Mouse (Mus musculus) forebrain, embryonic 14.5 days (tissue): ENCODE data around the gene Ccdc91. TPM values are rescaled to one million over a fixed set of nuclear protein-coding genes. Genes with fewer than 3 reads are reported as not detected.

Source experiments
- ATAC-seq: fragments of 200-750 bp; cut with Nextera tagmentation; 2 replicates; pipeline ENCODE4 v1.8.0; 2017; ENCODE audit warnings: mild to moderate bottlenecking, moderate library complexity
- DNase-seq: peaks from one replicate; pipeline ENCODE4 v3.0.0-alpha.2; 2015; ENCODE audit warnings: low spot score
- H3K27ac ChIP-seq: fragments of 300-500 bp; sonication (generic); 2 replicates; pipeline ENCODE4 v1.5.1; 2014; ENCODE audit warnings: low read depth, mild to moderate bottlenecking, control low read depth, low read length, moderate library complexity
- H3K27me3 ChIP-seq: fragments of 300-500 bp; sonication (generic); replicated peaks from 2 replicates; pipeline ENCODE4 v1.6.1; 2014; ENCODE audit warnings: low read length, control low read depth, mixed read lengths; ENCODE audit not compliant: control insufficient read depth, insufficient read depth
- H3K36me3 ChIP-seq: fragments of 300-500 bp; sonication (generic); 2 replicates; pipeline ENCODE4 v1.6.1; 2014; ENCODE audit warnings: low read length, control low read depth; ENCODE audit not compliant: control insufficient read depth, insufficient read depth
- H3K4me1 ChIP-seq: fragments of 300-500 bp; sonication (generic); 2 replicates; pipeline ENCODE4 v1.6.1; 2014; ENCODE audit warnings: antibody characterized with exemption, low read length, control low read depth; ENCODE audit not compliant: control insufficient read depth, insufficient read depth
- H3K4me2 ChIP-seq: fragments of 300-500 bp; sonication (generic); 2 replicates; pipeline ENCODE4 v1.6.1; 2014; ENCODE audit warnings: mild to moderate bottlenecking, control low read depth, low read length
- H3K4me3 ChIP-seq: fragments of 300-500 bp; sonication (generic); 2 replicates; pipeline ENCODE4 v1.5.1; 2014; ENCODE audit warnings: low read depth, low read length, control low read depth
- H3K9ac ChIP-seq: fragments of 300-500 bp; sonication (generic); 2 replicates; pipeline ENCODE4 v1.6.1; 2014; ENCODE audit warnings: mild to moderate bottlenecking, low read length, control low read depth, moderate library complexity
- H3K9me3 ChIP-seq: fragments of 300-500 bp; sonication (generic); replicated peaks from 2 replicates; pipeline ENCODE4 v1.6.1; 2016; ENCODE audit warnings: low read length, control low read depth, mixed read lengths; ENCODE audit not compliant: control insufficient read depth
- WGBS: fragments of 180-500 bp; shearing (Covaris S2); extraction: QIAGEN DNeasy Blood & Tissue Kit; methylation state at CpG from one replicate; pipeline ENCODE4 v1.1.7; 2014; 5-methylcytosine and 5-hydroxymethylcytosine counted together
- polyA plus RNA-seq: library from polyadenylated mRNA; unstranded; fragments of >200 nt; fragmentation: Nextera tagmentation; extraction: Ambion mirVana; gene quantifications from 2 replicates; pipeline ENCODE4 v1.2.1, GENCODE M21; 2014

Gene Ccdc91
- polyA plus RNA-seq, 1 experiment from 2014 or later = 33.7 TPM

- Histone ChIP-seq H3K9ac (no peak overlapping the region), H3K9me3 (no peaks in the 10 kb centered on the region), H3K36me3 (no peaks in the 10 kb centered on the region), H3K27ac (no peak overlapping the region), H3K27me3 (no peaks in the 10 kb centered on the region), H3K4me3 (no peak overlapping the region), H3K4me1 (no peaks in the 10 kb centered on the region), H3K4me2 (no peak overlapping the region)
- ATAC-seq = no peak
- no peak for DNase-seq
- WGBS = 90% methylated on average over 3 of the region's 3 CpGs
Observed at GRCm38 (mm10) chr6:147501439-147501838, 25.8 kb downstream of the Ccdc91 start.

- ATAC-seq = no peak
- H3K4me3 ChIP-seq = no peak overlapping the region
- no peak overlapping the region for H3K9ac ChIP-seq
- H3K9me3 ChIP-seq = no peaks in the 10 kb centered on the region
- H3K27me3 ChIP-seq = no peaks in the 10 kb centered on the region
- no peaks in the 10 kb centered on the region for H3K36me3 ChIP-seq
- no peaks in the 10 kb centered on the region for H3K4me1 ChIP-seq
- H3K27ac ChIP-seq = no peak overlapping the region
- peak; percentile 2 for DNase-seq
- WGBS = 77% methylated on average over 9 of the region's 9 CpGs
- H3K4me2 ChIP-seq = no peak overlapping the region
Observed at GRCm38 (mm10) chr6:147506074-147506473, 30.4 kb downstream of the Ccdc91 start.

GRCm38 (mm10) chr6:147506496-147506895 lies 30.9 kb downstream of the Ccdc91 start:
- WGBS = 86% methylated on average over 10 of the region's 10 CpGs
- Histone ChIP-seq H3K4me2 (no peak overlapping the region), H3K4me3 (no peak overlapping the region), H3K27me3 (no peaks in the 10 kb centered on the region), H3K27ac (no peak overlapping the region), H3K4me1 (no peaks in the 10 kb centered on the region), H3K9me3 (no peaks in the 10 kb centered on the region), H3K36me3 (no peaks in the 10 kb centered on the region), H3K9ac (no peak overlapping the region)
- ATAC-seq = no peak
- no peak for DNase-seq

GRCm38 (mm10) chr6:147507186-147507585 lies 31.6 kb downstream of the Ccdc91 start:
- Histone ChIP-seq H3K27me3 (no peaks in the 10 kb centered on the region), H3K4me1 (no peaks in the 10 kb centered on the region), H3K36me3 (no peaks in the 10 kb centered on the region), H3K4me2 (no peak overlapping the region), H3K9ac (no peak overlapping the region), H3K27ac (no peak overlapping the region), H3K9me3 (no peaks in the 10 kb centered on the region), H3K4me3 (no peak overlapping the region)
- 87% methylated on average over 6 of the region's 6 CpGs for WGBS
- ATAC-seq (no peak), DNase-seq (no peak)

- Histone ChIP-seq H3K4me3 (no peak overlapping the region), H3K9ac (no peak overlapping the region), H3K4me2 (no peak overlapping the region), H3K36me3 (no peaks in the 10 kb centered on the region), H3K4me1 (no peaks in the 10 kb centered on the region), H3K27ac (no peak overlapping the region), H3K9me3 (no peaks in the 10 kb centered on the region), H3K27me3 (no peaks in the 10 kb centered on the region)
- no peak for DNase-seq
- 95% methylated on average over 2 of the region's 2 CpGs for WGBS
- no peak for ATAC-seq
Observed at GRCm38 (mm10) chr6:147510516-147510915, 34.9 kb downstream of the Ccdc91 start.

- H3K27ac ChIP-seq = no peak overlapping the region
- no peak overlapping the region for H3K4me2 ChIP-seq
- WGBS = 74% methylated on average over 8 of the region's 8 CpGs
- no peak overlapping the region for H3K4me3 ChIP-seq
- no peaks in the 10 kb centered on the region for H3K9me3 ChIP-seq
- DNase-seq (no peak), ATAC-seq (no peak)
- H3K9ac ChIP-seq = no peak overlapping the region
- no peaks in the 10 kb centered on the region for H3K36me3 ChIP-seq
- no peaks in the 10 kb centered on the region for H3K4me1 ChIP-seq
- no peaks in the 10 kb centered on the region for H3K27me3 ChIP-seq
Observed at GRCm38 (mm10) chr6:147517909-147518308, 42.3 kb downstream of the Ccdc91 start.

GRCm38 (mm10) chr6:147525236-147525635 lies 49.6 kb downstream of the Ccdc91 start:
- no peak for DNase-seq
- Histone ChIP-seq H3K9ac (no peak overlapping the region), H3K27ac (no peak overlapping the region), H3K36me3 (no peaks in the 10 kb centered on the region), H3K4me1 (no peaks in the 10 kb centered on the region), H3K27me3 (no peaks in the 10 kb centered on the region), H3K4me3 (no peak overlapping the region), H3K9me3 (no peaks in the 10 kb centered on the region), H3K4me2 (no peak overlapping the region)
- no peak for ATAC-seq

GRCm38 (mm10) chr6:147534971-147535370 lies 59.3 kb downstream of the Ccdc91 start:
- DNase-seq (no peak), ATAC-seq (no peak)
- H3K4me3 ChIP-seq = no peak overlapping the region
- 89% methylated on average over 5 of the region's 5 CpGs for WGBS
- peaks cover 10% of the 10 kb centered on the region; the same call in 1 of the 2 replicates for H3K36me3 ChIP-seq
- H3K9ac ChIP-seq = no peak overlapping the region
- H3K27me3 ChIP-seq = no peaks in the 10 kb centered on the region
- no peaks in the 10 kb centered on the region for H3K9me3 ChIP-seq
- H3K27ac ChIP-seq = no peak overlapping the region
- no peaks in the 10 kb centered on the region for H3K4me1 ChIP-seq
- no peak overlapping the region for H3K4me2 ChIP-seq

- Histone ChIP-seq H3K9me3 (no peaks in the 10 kb centered on the region), H3K27me3 (no peaks in the 10 kb centered on the region), H3K9ac (no peak overlapping the region), H3K4me2 (no peak overlapping the region), H3K4me1 (no peaks in the 10 kb centered on the region), H3K4me3 (no peak overlapping the region), H3K36me3 (peaks cover 10% of the 10 kb centered on the region; the same call in 1 of the 2 replicates), H3K27ac (no peak overlapping the region)
- DNase-seq = no peak
- no peak for ATAC-seq
- 94% methylated on average over 5 of the region's 5 CpGs for WGBS
Observed at GRCm38 (mm10) chr6:147538236-147538635, 62.6 kb downstream of the Ccdc91 start.
